Mouse (Mus musculus) intestine, embryonic 16.5 days (tissue): ENCODE measurements at regions not wholly inside any gene's neighbourhood (a gene's known extent, or its start where the extent isn't known, plus 50 kb on each side); places are given as distances from the start of the nearest gene placed in this dataset.
"Not testable (repeated sequence)": the region's sequence is repeated elsewhere in the genome, so short reads cannot be mapped to it uniquely, and the experiment has no call there.

Experiments
- ATAC-seq: fragments of 200-750 bp; cut with Nextera tagmentation; 2 replicates; pipeline ENCODE4 v1.8.0; 2017; ENCODE audit warnings: moderate TSS enrichment, moderate library complexity
- H3K27ac ChIP-seq: fragments of 300-500 bp; sonication (generic); 2 replicates; pipeline ENCODE4 v1.5.1; 2014; ENCODE audit warnings: mild to moderate bottlenecking, low read length
- H3K27me3 ChIP-seq: fragments of 300-500 bp; sonication (generic); replicated peaks from 2 replicates; pipeline ENCODE4 v1.6.1; 2014; ENCODE audit warnings: low read length, control low read depth, mixed read lengths; ENCODE audit not compliant: control insufficient read depth, insufficient read depth
- H3K36me3 ChIP-seq: fragments of 300-500 bp; sonication (generic); 2 replicates; pipeline ENCODE4 v1.6.1; 2014; ENCODE audit warnings: low read length, control low read depth; ENCODE audit not compliant: control insufficient read depth, insufficient read depth
- H3K4me1 ChIP-seq: fragments of 300-500 bp; sonication (generic); 2 replicates; pipeline ENCODE4 v1.6.1; 2014; ENCODE audit warnings: low read length, control low read depth, mixed read lengths; ENCODE audit not compliant: control insufficient read depth, insufficient read depth
- H3K4me2 ChIP-seq: fragments of 300-500 bp; sonication (generic); 2 replicates; pipeline ENCODE4 v1.6.1; 2014; ENCODE audit warnings: low read depth, low read length, control low read depth
- H3K4me3 ChIP-seq: fragments of 300-500 bp; sonication (generic); 2 replicates; pipeline ENCODE4 v1.5.1; 2014; ENCODE audit warnings: mild to moderate bottlenecking, low read length
- H3K9ac ChIP-seq: fragments of 300-500 bp; sonication (generic); 2 replicates; pipeline ENCODE4 v1.6.1; 2014; ENCODE audit warnings: low read depth, low read length
- H3K9me3 ChIP-seq: fragments of 300-500 bp; sonication (generic); 2 replicates; pipeline ENCODE4 v1.6.1; 2016; ENCODE audit warnings: low read length, control low read depth; ENCODE audit not compliant: control insufficient read depth
- WGBS: fragments of 180-500 bp; shearing (Covaris S2); extraction: QIAGEN DNeasy Blood & Tissue Kit; methylation state at CpG from one replicate; pipeline ENCODE4 v1.1.7; 2014; 5-methylcytosine and 5-hydroxymethylcytosine counted together

- Histone ChIP-seq H3K4me2 (no peak overlapping the region), H3K27me3 (no peaks in the 10 kb centered on the region), H3K4me3 (no peak overlapping the region), H3K9me3 (no peaks in the 10 kb centered on the region), H3K27ac (no peak overlapping the region), H3K4me1 (no peaks in the 10 kb centered on the region), H3K9ac (no peak overlapping the region), H3K36me3 (no peaks in the 10 kb centered on the region)
- ATAC-seq, result no peak
These were observed 748.0 kb upstream of the Epha7 start for GRCm38 (mm10) chr4:28064935-28065334.

- no peaks in the 10 kb centered on the region for H3K9me3 ChIP-seq
- H3K4me3 ChIP-seq, result no peak overlapping the region
- ATAC-seq, result peak; percentile 65
- H3K4me2 ChIP-seq, result no peak overlapping the region
- H3K27me3 ChIP-seq, result no peaks in the 10 kb centered on the region
- no peaks in the 10 kb centered on the region for H3K36me3 ChIP-seq
- WGBS, result 62% methylated on average over 1 of the region's 1 CpGs
- H3K9ac ChIP-seq, result no peak overlapping the region
- no peaks in the 10 kb centered on the region for H3K4me1 ChIP-seq
- no peak overlapping the region for H3K27ac ChIP-seq
These were observed 747.1 kb upstream of the Epha7 start for GRCm38 (mm10) chr4:28065828-28066227.

- no peaks in the 10 kb centered on the region for H3K36me3 ChIP-seq
These were observed 733.9 kb upstream of the Epha7 start for GRCm38 (mm10) chr4:28079030-28079429.

GRCm38 (mm10) chr4:28092854-28093253 is 720.1 kb upstream of the Epha7 start:
- no peaks in the 10 kb centered on the region for H3K27me3 ChIP-seq
- no peak overlapping the region for H3K9ac ChIP-seq
- 59% methylated on average over 3 of the region's 3 CpGs for whole genome bisulfite sequencing
- no peak overlapping the region for H3K27ac ChIP-seq
- H3K4me2 ChIP-seq, result no peak overlapping the region
- H3K9me3 ChIP-seq, result no peaks in the 10 kb centered on the region
- no peaks in the 10 kb centered on the region for H3K36me3 ChIP-seq
- no peak overlapping the region for H3K4me3 ChIP-seq
- no peak for ATAC-seq
- no peaks in the 10 kb centered on the region for H3K4me1 ChIP-seq

More at GRCm38 (mm10) chr4:28079030-28079429, 733.9 kb upstream of the Epha7 start:
- no peaks in the 10 kb centered on the region for H3K9me3 ChIP-seq
- H3K27ac ChIP-seq, result no peak overlapping the region
- WGBS, result 82% methylated on average over 2 of the region's 2 CpGs
- no peaks in the 10 kb centered on the region for H3K27me3 ChIP-seq
- ATAC-seq, result no peak
- no peak overlapping the region for H3K9ac ChIP-seq
- H3K4me3 ChIP-seq, result no peak overlapping the region
- no peaks in the 10 kb centered on the region for H3K4me1 ChIP-seq
- no peak overlapping the region for H3K4me2 ChIP-seq

- H3K9ac ChIP-seq, result no peak overlapping the region
- H3K27me3 ChIP-seq, result no peaks in the 10 kb centered on the region
- no peak overlapping the region for H3K4me3 ChIP-seq
- no peaks in the 10 kb centered on the region for H3K9me3 ChIP-seq
- no peaks in the 10 kb centered on the region for H3K36me3 ChIP-seq
- ATAC-seq, result no peak
- H3K4me2 ChIP-seq, result no peak overlapping the region
- 74% methylated on average over 8 of the region's 8 CpGs for WGBS
- no peaks in the 10 kb centered on the region for H3K4me1 ChIP-seq
- H3K27ac ChIP-seq, result no peak overlapping the region
These were observed 669.8 kb upstream of the Epha7 start for GRCm38 (mm10) chr4:28143165-28143564.

- Histone ChIP-seq H3K9ac (no peak overlapping the region), H3K9me3 (no peaks in the 10 kb centered on the region), H3K36me3 (no peaks in the 10 kb centered on the region), H3K4me1 (no peaks in the 10 kb centered on the region), H3K4me2 (no peak overlapping the region), H3K4me3 (no peak overlapping the region), H3K27ac (no peak overlapping the region), H3K27me3 (no peaks in the 10 kb centered on the region)
- no peak for ATAC-seq
- WGBS, result 74% methylated on average over 2 of the region's 2 CpGs
These were observed 657.8 kb upstream of the Epha7 start for GRCm38 (mm10) chr4:28155116-28155515.

- H3K9me3 ChIP-seq, result no peaks in the 10 kb centered on the region
- no peak overlapping the region for H3K9ac ChIP-seq
- H3K36me3 ChIP-seq, result no peaks in the 10 kb centered on the region
- H3K27me3 ChIP-seq, result no peaks in the 10 kb centered on the region
- no peak overlapping the region for H3K4me2 ChIP-seq
- no peaks in the 10 kb centered on the region for H3K4me1 ChIP-seq
- ATAC-seq, result peak; percentile 96
- 74% methylated on average over 3 of the region's 3 CpGs for WGBS
- no peak overlapping the region for H3K4me3 ChIP-seq
- H3K27ac ChIP-seq, result no peak overlapping the region
These were observed 636.2 kb upstream of the Epha7 start for GRCm38 (mm10) chr4:28176771-28177170.

GRCm38 (mm10) chr4:28190861-28191260 is 622.1 kb upstream of the Epha7 start:
- Histone ChIP-seq H3K9me3 (no peaks in the 10 kb centered on the region), H3K27ac (no peak overlapping the region), H3K36me3 (no peaks in the 10 kb centered on the region), H3K27me3 (no peaks in the 10 kb centered on the region), H3K9ac (no peak overlapping the region), H3K4me3 (no peak overlapping the region), H3K4me2 (no peak overlapping the region), H3K4me1 (no peaks in the 10 kb centered on the region)
- ATAC-seq, result no peak
- WGBS, result 70% methylated on average over 5 of the region's 5 CpGs

GRCm38 (mm10) chr4:28227594-28228208 is 585.2 kb upstream of the Epha7 start:
- WGBS, result 71% methylated on average over 2 of the region's 2 CpGs
- no peaks in the 10 kb centered on the region for H3K36me3 ChIP-seq
- no peak for ATAC-seq
- no peak overlapping the region for H3K9ac ChIP-seq
- H3K27ac ChIP-seq, result no peak overlapping the region
- H3K4me3 ChIP-seq, result no peak overlapping the region
- no peaks in the 10 kb centered on the region for H3K4me1 ChIP-seq
- no peaks in the 10 kb centered on the region for H3K9me3 ChIP-seq
- no peaks in the 10 kb centered on the region for H3K27me3 ChIP-seq
- H3K4me2 ChIP-seq, result no peak overlapping the region

- not testable (repeated sequence) for H3K36me3 ChIP-seq, H3K9me3 ChIP-seq, H3K4me1 ChIP-seq, H3K27ac ChIP-seq, H3K9ac ChIP-seq, H3K27me3 ChIP-seq, H3K4me2 ChIP-seq, ATAC-seq, H3K4me3 ChIP-seq
These were observed 577.4 kb upstream of the Epha7 start for GRCm38 (mm10) chr4:28235516-28235915.
